Mouse (Mus musculus) CH12.LX (cell line): ENCODE results near the gene Mxd4. TPM values are rescaled to one million over a fixed set of nuclear protein-coding genes. Genes with fewer than 3 reads are reported as not detected.

Source experiments
- DNase-seq: peaks from one replicate; pipeline ENCODE4 v3.0.0-alpha.2; 2013; ENCODE audit errors: extremely low read depth
- H3K27ac ChIP-seq: 2 replicates; pipeline ENCODE4 v1.5.1; 2012; ENCODE audit warnings: low read depth, mild to moderate bottlenecking, control low read depth, moderate library complexity; ENCODE audit not compliant: insufficient read depth
- H3K27me3 ChIP-seq: replicated peaks from 2 replicates; pipeline ENCODE3; 2012; ENCODE audit warnings: inconsistent platforms
- H3K36me3 ChIP-seq, 2 experiments: replicated peaks in 1 of 2; 2 replicates each; pipeline versions ENCODE3 to v1.6.1; 2012; ENCODE audit warnings: inconsistent platforms in 1 of 2, low read length in 1 of 2, mild to moderate bottlenecking in 1 of 2, mixed read lengths in 1 of 2, moderate library complexity in 1 of 2; ENCODE audit not compliant: control insufficient read depth in 1 of 2, insufficient read depth in 1 of 2
- H3K4me1 ChIP-seq, 2 experiments: 2 replicates each; pipeline ENCODE4 v1.6.1; 2012; ENCODE audit warnings: inconsistent platforms in 1 of 2, moderate library complexity in 1 of 2; ENCODE audit not compliant: insufficient read depth in 2 of 2, control insufficient read depth in 1 of 2
- H3K4me2 ChIP-seq: 2 replicates; pipeline ENCODE4 v1.6.1; 2012; ENCODE audit warnings: low read depth, mild to moderate bottlenecking, control low read depth; ENCODE audit not compliant: poor library complexity, insufficient read depth, severe bottlenecking
- H3K4me3 ChIP-seq, 3 experiments: fragments of 150-350 bp in 1 of 3; sonication (generic) in 1 of 3; replicated peaks in 1 of 3; 2 replicates each; pipeline versions ENCODE3 to v1.5.1; 2011 to 2012; ENCODE audit warnings: low read depth in 2 of 3, low read length in 2 of 3, mild to moderate bottlenecking in 2 of 3, moderate library complexity in 2 of 3, control low read depth in 1 of 3, improper control_type of control experiment in 1 of 3, inconsistent platforms in 1 of 3, mixed read lengths in 1 of 3; ENCODE audit not compliant: poor library complexity in 1 of 3
- H3K79me2 ChIP-seq: replicated peaks from 2 replicates; pipeline ENCODE4 v1.6.1; 2012; ENCODE audit warnings: mild to moderate bottlenecking, moderate library complexity; ENCODE audit not compliant: control insufficient read depth, poor library complexity, insufficient read depth, severe bottlenecking; ENCODE audit errors: extremely low read depth
- H3K9ac ChIP-seq: 2 replicates; pipeline ENCODE4 v1.6.1; 2012; ENCODE audit warnings: low read depth, mild to moderate bottlenecking, control low read depth, moderate library complexity; ENCODE audit not compliant: insufficient read depth
- H3K9me3 ChIP-seq: replicated peaks from 2 replicates; pipeline ENCODE3; 2012; ENCODE audit warnings: low read length, inconsistent platforms, mixed read lengths
- CHD1 ChIP-seq: IDR thresholded peaks from 2 replicates; pipeline ENCODE4 v1.6.1; 2012; ENCODE audit warnings: low read depth, low read length, improper control_type of control experiment, inconsistent platforms
- CHD2 ChIP-seq: IDR thresholded peaks from 2 replicates; pipeline ENCODE4 v1.6.1; 2011; ENCODE audit warnings: low read length, improper control_type of control experiment
- CTCF ChIP-seq, 2 experiments: IDR thresholded peaks in 1 of 2; conservative IDR thresholded peaks in 1 of 2; 2 replicates each; pipeline ENCODE4 v1.5.1; 2011 to 2012; ENCODE audit warnings: low read depth in 2 of 2, low read length in 2 of 2, improper control_type of control experiment in 1 of 2, inconsistent platforms in 1 of 2, mild to moderate bottlenecking in 1 of 2, moderate library complexity in 1 of 2
- E2F4 ChIP-seq: IDR thresholded peaks from 2 replicates; pipeline ENCODE4 v1.6.1; 2011; ENCODE audit warnings: low read depth, low read length, improper control_type of control experiment; ENCODE audit not compliant: insufficient replicate concordance
- JUN ChIP-seq: IDR thresholded peaks from 2 replicates; pipeline ENCODE4 v1.6.1; 2011; ENCODE audit warnings: low read depth, mild to moderate bottlenecking, low read length, improper control_type of control experiment, moderate library complexity; ENCODE audit not compliant: insufficient read depth
- JUND ChIP-seq: conservative IDR thresholded peaks from 2 replicates; pipeline ENCODE4 v1.6.1; 2011; ENCODE audit warnings: low read depth, low read length, improper control_type of control experiment
- MAFK ChIP-seq: IDR thresholded peaks from 2 replicates; pipeline ENCODE4 v1.6.1; 2011; ENCODE audit warnings: low read length, improper control_type of control experiment; ENCODE audit not compliant: insufficient replicate concordance
- MEF2A ChIP-seq: IDR thresholded peaks from 2 replicates; pipeline ENCODE4 v1.6.1; 2014; ENCODE audit warnings: low read depth, mild to moderate bottlenecking, inconsistent platforms, low read length, improper control_type of control experiment, borderline replicate concordance
- MXI1 ChIP-seq: IDR thresholded peaks from 2 replicates; pipeline ENCODE4 v1.6.1; 2011; ENCODE audit warnings: mild to moderate bottlenecking, low read depth, low read length, improper control_type of control experiment
- NELFE ChIP-seq: IDR thresholded peaks from 2 replicates; pipeline ENCODE4 v1.6.1; 2011; ENCODE audit warnings: low read depth, low read length, improper control_type of control experiment
- NRF1 ChIP-seq: IDR thresholded peaks from 2 replicates; pipeline ENCODE4 v1.6.1; 2014; ENCODE audit warnings: low read depth, mild to moderate bottlenecking, inconsistent platforms, low read length, improper control_type of control experiment, moderate library complexity
- RAD21 ChIP-seq: IDR thresholded peaks from 2 replicates; pipeline ENCODE4 v1.6.1; 2011; ENCODE audit warnings: low read depth, mild to moderate bottlenecking, low read length, improper control_type of control experiment, moderate library complexity
- SMC3 ChIP-seq: IDR thresholded peaks from 2 replicates; pipeline ENCODE4 v1.6.1; 2011; ENCODE audit warnings: low read depth, low read length, improper control_type of control experiment
- TBP ChIP-seq: conservative IDR thresholded peaks from 2 replicates; pipeline ENCODE4 v1.6.1; 2011; ENCODE audit warnings: low read depth, low read length, improper control_type of control experiment
- TCF12 ChIP-seq: IDR thresholded peaks from 2 replicates; pipeline ENCODE4 v1.6.1; 2014; ENCODE audit warnings: low read depth, mild to moderate bottlenecking, inconsistent platforms, low read length, improper control_type of control experiment
- UBTF ChIP-seq: IDR thresholded peaks from 2 replicates; pipeline ENCODE4 v1.6.1; 2012; ENCODE audit warnings: low read depth, mild to moderate bottlenecking, inconsistent platforms, low read length, improper control_type of control experiment, moderate library complexity
- USF1 ChIP-seq: IDR thresholded peaks from 2 replicates; pipeline ENCODE4 v1.6.1; 2014; ENCODE audit warnings: low read depth, mild to moderate bottlenecking, inconsistent platforms, low read length, improper control_type of control experiment
- USF2 ChIP-seq: conservative IDR thresholded peaks from 2 replicates; pipeline ENCODE4 v1.6.1; 2011; ENCODE audit warnings: low read depth, low read length, improper control_type of control experiment
- dilution Hi-C: fragments of 300-500 bp; cut with MboI; formaldehyde crosslinking; loops from 2 replicates; pipeline ENCODE4 v1.14.3; 2020; ENCODE audit warnings: low sequenced_read_pairs; ENCODE audit not compliant: extremely low pct_unique_long_range_greater_than_20kb, extremely low pct_ligation_motif_present
- in situ Hi-C: fragments of 300-500 bp; cut with MboI; formaldehyde crosslinking; loops from 3 replicates; pipeline ENCODE4 v1.14.3; 2019; ENCODE audit warnings: low sequenced_read_pairs, low pct_ligation_motif_present, low pct_unique_long_range_greater_than_20kb, mixed read lengths
- polyA plus RNA-seq: library from polyadenylated mRNA; unstranded; fragments of >175 nt; gene quantifications from 2 replicates; pipeline ENCODE4 v1.2.1, GENCODE M21; 2012; ENCODE audit warnings: low read depth; ENCODE audit not compliant: insufficient read length
- total RNA-seq, 2 experiments: library from RNA; depleted of rRNA; stranded (reverse); fragments of 300-350 nt in 1 of 2; fragments of >200 nt in 1 of 2; gene quantifications; 2 replicates each; pipeline ENCODE4 v1.2.3; 2012 to 2014

Mxd4 gene
- total and polyA plus RNA-seq, 3 experiments: 4.8 to 6.2 (median 6.0) TPM

- Histone ChIP-seq H3K9me3 (no peaks in the 10 kb centered on the region), H3K79me2 (no peaks in the 10 kb centered on the region)
- peak; percentile 86 to 95 for TF ChIP-seq CTCF (conservative IDR thresholded peaks at IDR 0.05 in 1 of 2, IDR thresholded peaks at IDR 0.05 in 1 of 2; ENCODE audit: low read depth in 2 of 2, low read length in 2 of 2)
- TF ChIP-seq JUND: no peak
- TF ChIP-seq NELFE: 0 out of 2 replicates have a peak, but pooled peaks have one; percentile 34
- peak; percentile 52 for TF ChIP-seq RAD21
- TF ChIP-seq SMC3: peak; percentile 62
- TF ChIP-seq, all 38 proteins: peak for 4
- Histone ChIP-seq H3K36me3 (no peaks in the 10 kb centered on the region), H3K4me3 (peak overlapping the region in 2 of 3 experiments; percentile 42 to 46), H3K4me2 (no peak overlapping the region), H3K27ac (no peak overlapping the region), H3K9ac (no peak overlapping the region), H3K4me1 (peaks cover 11 to 72% of the 10 kb centered on the region in 2 experiments), H3K27me3 (no peaks in the 10 kb centered on the region)
- in situ Hi-C loops: no loop called here
- dilution Hi-C loops: no loop called here
- DNase-seq: peak; percentile 74
Measured at GRCm38 (mm10) chr5:34235898-34236420, 48.4 kb upstream of the Mxd4 start.

- dilution Hi-C loops: no loop called here
- TF ChIP-seq E2F4 (no peak), USF1 (no peak), MXI1 (no peak), NELFE (no peak), CHD1 (no peak), TBP (no peak), RAD21 (no peak), CHD2 (no peak), MAFK (no peak), UBTF (no peak), MEF2A (no peak), NRF1 (no peak), USF2 (no peak), JUN (no peak), TCF12 (no peak)
Measured at GRCm38 (mm10) chr5:34235056-34235455, 47.5 kb upstream of the Mxd4 start.

More at GRCm38 (mm10) chr5:34235056-34235455, 47.5 kb upstream of the Mxd4 start:
- Histone ChIP-seq H3K4me2 (no peak overlapping the region), H3K27ac (no peak overlapping the region), H3K4me3 (peak overlapping the region in 1 of 3 experiments; percentile 42), H3K79me2 (no peaks in the 10 kb centered on the region), H3K4me1 (peaks cover 11 to 78% of the 10 kb centered on the region in 2 experiments), H3K9ac (no peak overlapping the region), H3K36me3 (no peaks in the 10 kb centered on the region), H3K9me3 (no peaks in the 10 kb centered on the region), H3K27me3 (no peaks in the 10 kb centered on the region)
- DNase-seq: no peak
- in situ Hi-C loops: no loop called here
